Mouse (Mus musculus) lung, postnatal 0 days (tissue): ENCODE measurements around the gene Zfp72. TPM values are rescaled to one million over a fixed set of nuclear protein-coding genes. Genes with fewer than 3 reads are reported as not detected.

ENCODE experiments used
- ATAC-seq: fragments of 200-750 bp; cut with Nextera tagmentation; 2 replicates; pipeline ENCODE4 v1.8.0; 2017; ENCODE audit warnings: moderate library complexity
- DNase-seq: peaks from one replicate; pipeline ENCODE4 v3.0.0-alpha.2; 2016; ENCODE audit warnings: low spot score
- H3K27ac ChIP-seq: fragments of 300-500 bp; sonication (generic); 2 replicates; pipeline ENCODE4 v1.5.1; 2014; ENCODE audit warnings: antibody characterized with exemption, mild to moderate bottlenecking, low read length, mixed read lengths
- H3K27me3 ChIP-seq: fragments of 300-500 bp; sonication (generic); replicated peaks from 2 replicates; pipeline ENCODE4 v1.6.1; 2014; ENCODE audit warnings: low read length, mixed read lengths; ENCODE audit not compliant: insufficient read depth
- H3K36me3 ChIP-seq: fragments of 300-500 bp; sonication (generic); 2 replicates; pipeline ENCODE4 v1.6.1; 2014; ENCODE audit warnings: low read length, mixed read lengths; ENCODE audit not compliant: insufficient read depth
- H3K4me1 ChIP-seq: fragments of 300-500 bp; sonication (generic); 2 replicates; pipeline ENCODE4 v1.6.1; 2014; ENCODE audit warnings: antibody characterized with exemption, low read depth, low read length, mixed read lengths; ENCODE audit not compliant: insufficient read depth
- H3K4me2 ChIP-seq: fragments of 300-500 bp; sonication (generic); replicated peaks from 2 replicates; pipeline ENCODE4 v1.6.1; 2014; ENCODE audit warnings: low read depth, mild to moderate bottlenecking, low read length, moderate library complexity, mixed read lengths
- H3K4me3 ChIP-seq: fragments of 300-500 bp; sonication (generic); 2 replicates; pipeline ENCODE4 v1.5.1; 2014; ENCODE audit warnings: low read depth, low read length
- H3K9ac ChIP-seq: fragments of 300-500 bp; sonication (generic); replicated peaks from 2 replicates; pipeline ENCODE4 v1.6.1; 2014; ENCODE audit warnings: low read depth, mild to moderate bottlenecking
- H3K9me3 ChIP-seq: fragments of 300-500 bp; sonication (generic); 2 replicates; pipeline ENCODE4 v1.6.1; 2016; ENCODE audit warnings: low read length, mixed read lengths
- CTCF ChIP-seq: IDR thresholded peaks from 2 replicates; pipeline ENCODE4 v1.5.1; 2016; ENCODE audit warnings: antibody characterized with exemption, mild to moderate bottlenecking
- EP300 ChIP-seq: IDR thresholded peaks from 2 replicates; pipeline ENCODE4 v1.6.1; 2016; ENCODE audit warnings: antibody characterized with exemption, mild to moderate bottlenecking, control low read depth
- WGBS: fragments of 180-500 bp; shearing (Covaris S2); extraction: QIAGEN DNeasy Blood & Tissue Kit; methylation state at CpG from one replicate; pipeline ENCODE4 v1.1.7; 2014; 5-methylcytosine and 5-hydroxymethylcytosine counted together
- microRNA counts: library from miRNA; unstranded; fragments of <30 nt; microRNA quantifications from one replicate; lab custom pipeline; 2015
- microRNA-seq: library from miRNA; unstranded; fragments of <30 nt; microRNA quantifications from one replicate; pipeline ENCODE4, GENCODE M21; 2016
- polyA plus RNA-seq: library from polyadenylated mRNA; unstranded; fragments of >200 nt; fragmentation: Nextera tagmentation; extraction: Ambion mirVana; gene quantifications from 2 replicates; pipeline ENCODE4 v1.2.1, GENCODE M21; 2015

The Zfp72 gene
- polyA plus RNA-seq, 1 experiment from 2014 or later = 3.0 TPM

DNA sequence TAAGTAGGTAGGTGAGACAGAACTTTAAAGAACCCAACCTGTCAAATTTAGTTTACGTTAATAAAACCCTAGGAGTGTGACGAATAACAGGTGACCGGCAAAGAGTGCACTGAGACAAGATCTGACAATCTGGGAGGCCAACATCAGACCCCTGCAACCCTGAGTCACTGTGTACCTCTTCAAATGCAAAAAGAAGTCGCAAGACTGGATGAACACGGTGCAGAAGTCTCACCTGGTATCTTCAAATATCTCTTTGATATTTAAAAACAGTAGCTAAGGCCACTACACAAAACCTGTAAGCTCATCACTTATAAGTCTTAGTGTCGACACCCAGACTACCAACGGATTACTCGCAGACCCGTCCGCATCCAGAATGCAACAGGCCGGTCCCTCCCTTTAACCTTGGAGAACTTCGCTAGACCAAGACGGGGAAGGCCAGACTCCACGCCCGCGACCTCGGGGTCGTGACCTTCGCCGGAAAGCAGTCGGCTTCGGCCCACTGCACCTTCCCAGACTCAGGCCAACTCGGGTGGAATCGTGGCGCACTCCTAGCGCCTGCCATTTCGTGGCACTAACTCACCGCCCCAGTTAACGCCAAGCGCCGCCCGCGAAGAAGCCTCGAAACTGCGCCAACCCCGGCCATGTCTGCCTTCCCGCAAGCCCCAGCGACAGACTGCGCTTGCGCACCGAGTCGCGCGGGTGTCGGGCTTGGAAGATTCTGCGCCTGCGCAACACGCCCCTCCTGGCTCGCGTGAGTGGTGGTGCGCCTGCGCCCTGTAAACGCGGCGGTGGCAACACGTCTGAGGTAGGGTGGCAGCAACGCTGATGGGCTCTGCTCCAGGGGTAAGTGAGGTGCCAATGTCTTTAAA, 40.8 kb downstream of the Zfp72 start, which contains the start of the genes Sdha and Ccdc127:
Gene Sdha, minus strand, starts transcription at position 715 of the 869 bp plus-strand sequence.
Gene Ccdc127, plus strand, starts transcription at position 744 of the 869 bp plus-strand sequence.
- ATAC-seq (peak; percentile 99), DNase-seq (peak; percentile 98)
- H3K9me3 ChIP-seq = no peaks in the 10 kb centered on the region
- peak within 1 kb of the TSS; percentile 71 for H3K4me3 ChIP-seq
- H3K4me1 ChIP-seq = peaks cover 5% of the 10 kb centered on the region; the same call in 1 of the 2 replicates
- H3K9ac ChIP-seq = peak within 1 kb of the TSS; percentile 85
- 2% methylated on average over 57 of the region's 57 CpGs for WGBS
- no peaks in the 10 kb centered on the region for H3K27me3 ChIP-seq
- H3K4me2 ChIP-seq = peak within 1 kb of the TSS; percentile 53
- no peaks in the 10 kb centered on the region for H3K36me3 ChIP-seq
- H3K27ac ChIP-seq = peak within 1 kb of the TSS; percentile 87
- peak; percentile 28 for TF ChIP-seq CTCF
- TF ChIP-seq EP300 = no peak

DNA sequence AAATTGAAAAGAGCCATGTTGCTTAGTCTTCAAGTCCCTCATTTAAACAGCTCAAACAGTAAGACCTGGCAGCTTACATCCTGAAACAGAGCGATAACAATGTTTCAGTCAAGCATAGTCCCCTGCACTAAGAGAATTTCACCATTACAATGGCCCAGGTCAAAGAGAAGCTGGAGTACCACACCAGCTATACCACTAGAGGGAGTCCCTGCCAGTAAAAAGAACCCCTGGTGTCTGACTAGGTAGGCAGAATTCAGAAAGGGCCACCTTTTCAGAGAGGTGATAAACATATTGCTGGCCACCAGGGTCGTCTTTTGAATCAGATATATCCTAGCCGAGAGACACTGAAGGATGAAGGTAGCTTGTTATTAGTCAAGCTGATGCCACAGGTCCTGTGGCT, 49.6 kb downstream of the Zfp72 start:
- ATAC-seq = peak; percentile 62
- H3K9me3 ChIP-seq = no peaks in the 10 kb centered on the region
- H3K4me3 ChIP-seq = no peak overlapping the region
- no peak overlapping the region for H3K4me2 ChIP-seq
- peak; percentile 75 for DNase-seq
- WGBS = 49% methylated on average over 3 of the region's 3 CpGs
- no peaks in the 10 kb centered on the region for H3K4me1 ChIP-seq
- H3K27ac ChIP-seq = no peak overlapping the region
- TF ChIP-seq CTCF (peak; percentile 80), EP300 (no peak)
- H3K27me3 ChIP-seq = no peaks in the 10 kb centered on the region
- H3K9ac ChIP-seq = no peak overlapping the region
- H3K36me3 ChIP-seq = peaks cover 39% of the 10 kb centered on the region

DNA sequence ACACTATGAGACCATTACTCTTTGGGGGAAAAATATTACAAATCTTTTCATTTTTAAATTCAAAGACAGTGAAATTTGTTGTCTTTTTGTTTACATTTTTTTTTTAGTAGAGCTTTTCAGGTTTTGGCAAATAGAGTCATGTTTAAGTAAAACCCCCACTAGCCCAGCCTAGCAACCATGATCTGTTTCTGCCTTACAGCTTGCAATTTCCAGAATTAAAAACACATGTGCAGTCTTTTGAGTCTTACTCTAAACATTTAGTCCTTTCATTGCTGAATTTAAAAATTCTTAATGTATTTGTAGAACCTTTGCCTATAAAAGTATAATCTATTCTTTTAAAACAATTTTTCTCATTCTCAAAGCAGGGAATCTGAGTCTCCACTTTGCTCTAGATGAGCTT, 61.3 kb downstream of the Zfp72 start:
- Histone ChIP-seq H3K4me3 (no peak overlapping the region), H3K4me1 (no peaks in the 10 kb centered on the region), H3K27me3 (no peaks in the 10 kb centered on the region), H3K9me3 (no peaks in the 10 kb centered on the region), H3K27ac (no peak overlapping the region), H3K9ac (no peak overlapping the region), H3K4me2 (no peak overlapping the region), H3K36me3 (peaks cover 38% of the 10 kb centered on the region; the same call in 1 of the 2 replicates)
- ATAC-seq (no peak), DNase-seq (no peak)
- TF ChIP-seq CTCF = no peak
- TF ChIP-seq EP300 = no peak

MicroRNAs encoded within 50 kb of the gene (microRNA counts, 519-probe panel; counts per million panel counts)
- not detected for microRNA mmu-miR-692 (lab: Ali Mortazavi, UCI)

Small RNAs within 50 kb of the gene (microRNA-seq; reads per million reads assigned to microRNA genes)
- gene Mir692-3 = not detected

Other genes starting within 250 kb of the Zfp72 start
- 44.2 and 46.9 TPM in 2 replicates for gene Exoc3, start 182.1 kb downstream of the Zfp72 start, polyA plus RNA-seq
- 0.21 and 0.37 TPM in 2 replicates for gene Ahrr, start 98.5 kb downstream of the Zfp72 start, polyA plus RNA-seq
- gene Pdcd6, start 73.3 kb downstream of the Zfp72 start, polyA plus RNA-seq = 140 and 151 TPM in 2 replicates
- 141 and 162 TPM in 2 replicates for gene Sdha, start 40.6 kb downstream of the Zfp72 start, polyA plus RNA-seq
- gene Ccdc127, start 40.5 kb downstream of the Zfp72 start, polyA plus RNA-seq = 26.0 and 29.1 TPM in 2 replicates
- not detected in 2 replicates for gene Lrrc14b, start 26.8 kb downstream of the Zfp72 start, polyA plus RNA-seq
- 120 and 125 TPM in 2 replicates for gene Ftl1-ps1, start 8.9 kb upstream of the Zfp72 start, polyA plus RNA-seq
- gene Zfp825, start 103.2 kb upstream of the Zfp72 start, polyA plus RNA-seq = 14.9 and 15.2 TPM in 2 replicates
- gene Erap1, start 248.7 kb upstream of the Zfp72 start, polyA plus RNA-seq = 25.5 and 33.6 TPM in 2 replicates